Mouse (Mus musculus) heart, embryonic 16.5 days (tissue): ENCODE data around the gene Nbea. TPM values are rescaled to one million over a fixed set of nuclear protein-coding genes. Genes with fewer than 3 reads are reported as not detected.
"Not testable (repeated sequence)": the region's sequence is repeated elsewhere in the genome, so short reads cannot be mapped to it uniquely, and the experiment has no call there.

ENCODE experiments used
- ATAC-seq: fragments of 200-750 bp; cut with Nextera tagmentation; replicated peaks from 2 replicates; pipeline ENCODE4 v1.8.0; 2017; ENCODE audit warnings: moderate number of reproducible peaks; ENCODE audit not compliant: insufficient read depth, low FRiP score; ENCODE audit errors: extremely low read depth
- H3K27ac ChIP-seq: fragments of 300-500 bp; sonication (generic); 2 replicates; pipeline ENCODE4 v1.5.1; 2014; ENCODE audit warnings: mild to moderate bottlenecking, low read length, control low read depth, moderate library complexity
- H3K27me3 ChIP-seq: fragments of 300-500 bp; sonication (generic); 2 replicates; pipeline ENCODE4 v1.6.1; 2014; ENCODE audit warnings: low read length, mixed read lengths; ENCODE audit not compliant: control insufficient read depth, insufficient read depth
- H3K36me3 ChIP-seq: fragments of 300-500 bp; sonication (generic); 2 replicates; pipeline ENCODE4 v1.6.1; 2014; ENCODE audit not compliant: control insufficient read depth, insufficient read depth
- H3K4me1 ChIP-seq: fragments of 300-500 bp; sonication (generic); 2 replicates; pipeline ENCODE4 v1.6.1; 2014; ENCODE audit warnings: low read length, mixed read lengths; ENCODE audit not compliant: control insufficient read depth, insufficient read depth
- H3K4me2 ChIP-seq: fragments of 300-500 bp; sonication (generic); 2 replicates; pipeline ENCODE4 v1.6.1; 2014; ENCODE audit warnings: low read depth, mild to moderate bottlenecking, control low read depth, low read length
- H3K4me3 ChIP-seq: fragments of 300-500 bp; sonication (generic); 2 replicates; pipeline ENCODE4 v1.5.1; 2014; ENCODE audit warnings: mild to moderate bottlenecking, control low read depth, low read length
- H3K9ac ChIP-seq: fragments of 300-500 bp; sonication (generic); 2 replicates; pipeline ENCODE4 v1.6.1; 2014; ENCODE audit warnings: low read length, control low read depth
- H3K9me3 ChIP-seq: fragments of 300-500 bp; sonication (generic); replicated peaks from 2 replicates; pipeline ENCODE4 v1.6.1; 2016; ENCODE audit warnings: low read length; ENCODE audit not compliant: control insufficient read depth
- WGBS: fragments of 180-500 bp; shearing (Covaris S2); extraction: QIAGEN DNeasy Blood & Tissue Kit; methylation state at CpG from one replicate; pipeline ENCODE4 v1.1.7; 2014; 5-methylcytosine and 5-hydroxymethylcytosine counted together
- polyA plus RNA-seq: library from polyadenylated mRNA; unstranded; fragments of >200 nt; fragmentation: Nextera tagmentation; extraction: Ambion mirVana; gene quantifications from 2 replicates; pipeline ENCODE4 v1.2.1, GENCODE M21; 2015

The Nbea gene
- polyA plus RNA-seq, 1 experiment from 2014 or later, result 7.0 TPM

DNA sequence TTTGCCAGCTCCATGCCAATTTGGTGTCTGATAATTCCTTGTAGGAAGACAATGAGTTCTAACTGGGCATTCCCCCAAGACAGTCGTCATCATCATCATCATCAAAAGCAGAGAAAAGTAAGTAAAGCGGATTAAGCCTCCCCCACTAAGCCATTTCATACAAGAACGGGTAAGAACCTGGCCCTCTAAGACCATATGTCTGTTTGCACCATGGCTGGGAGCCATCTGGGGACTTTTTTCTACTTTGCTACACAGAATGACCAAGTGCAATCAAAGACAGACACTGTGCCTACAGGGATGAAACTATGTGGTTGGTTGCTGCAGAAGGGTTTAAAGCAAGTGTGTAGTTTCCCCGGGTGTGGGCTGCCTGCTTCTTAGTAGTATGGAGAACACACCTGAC is 535.2 kb downstream of the Nbea start:
- H3K36me3 ChIP-seq, result peaks cover 8% of the 10 kb centered on the region; the same call in 1 of the 2 replicates
- no peak overlapping the region for H3K9ac ChIP-seq
- H3K4me3 ChIP-seq, result no peak overlapping the region
- no peak overlapping the region for H3K27ac ChIP-seq
- no peak for ATAC-seq
- no peaks in the 10 kb centered on the region for H3K9me3 ChIP-seq
- no peaks in the 10 kb centered on the region for H3K27me3 ChIP-seq
- 78% methylated on average over 4 of the region's 4 CpGs for WGBS
- no peak overlapping the region for H3K4me2 ChIP-seq
- H3K4me1 ChIP-seq, result no peaks in the 10 kb centered on the region

DNA sequence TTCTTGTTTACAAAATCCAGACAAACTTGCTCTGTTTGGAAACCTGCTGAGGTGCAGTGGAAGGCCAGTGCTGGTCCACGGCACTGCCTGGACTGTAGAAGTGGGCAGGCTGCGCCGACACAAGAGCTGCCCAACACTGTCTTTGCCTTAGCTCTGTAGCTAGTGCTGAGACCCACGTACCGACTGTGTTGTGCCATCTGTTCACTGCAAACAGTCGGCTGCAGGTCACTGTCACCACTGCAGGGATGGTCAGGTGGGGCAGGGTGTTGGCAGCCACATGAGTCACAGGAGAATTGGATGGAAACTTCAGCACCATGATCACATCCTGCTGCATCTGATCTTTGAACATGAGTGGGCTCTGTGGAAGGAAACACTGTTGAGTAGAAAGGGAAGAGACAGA is 536.3 kb downstream of the Nbea start:
- Histone ChIP-seq H3K9ac (no peak overlapping the region), H3K9me3 (no peaks in the 10 kb centered on the region), H3K4me3 (no peak overlapping the region), H3K27me3 (no peaks in the 10 kb centered on the region), H3K36me3 (peaks cover 11% of the 10 kb centered on the region; the same call in 1 of the 2 replicates), H3K4me1 (no peaks in the 10 kb centered on the region), H3K27ac (no peak overlapping the region), H3K4me2 (no peak overlapping the region)
- no peak for ATAC-seq
- WGBS, result 80% methylated on average over 6 of the region's 6 CpGs

DNA sequence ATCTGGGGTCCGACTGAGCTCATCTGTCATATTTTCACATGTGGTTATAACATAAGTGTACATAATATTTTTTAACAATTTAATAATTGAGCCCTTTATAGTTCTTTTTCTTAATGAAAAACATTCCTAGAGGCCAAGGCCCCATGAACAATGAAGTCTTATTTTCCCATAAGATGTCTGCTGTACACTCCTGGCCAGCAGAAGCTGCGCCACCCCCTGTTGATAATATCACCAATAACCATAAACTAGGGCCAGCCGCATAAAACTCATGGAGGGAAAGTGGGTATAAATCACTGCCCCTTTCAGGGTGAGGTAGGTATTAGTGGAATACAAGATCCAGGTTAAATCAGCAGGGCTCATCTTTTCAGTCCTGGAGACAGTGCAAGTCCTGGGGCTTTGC is 537.1 kb downstream of the Nbea start:
- no peaks in the 10 kb centered on the region for H3K4me1 ChIP-seq
- no peak overlapping the region for H3K4me2 ChIP-seq
- H3K4me3 ChIP-seq, result no peak overlapping the region
- no peaks in the 10 kb centered on the region for H3K9me3 ChIP-seq
- ATAC-seq, result no peak
- WGBS, result 89% methylated on average over 3 of the region's 3 CpGs
- no peak overlapping the region for H3K9ac ChIP-seq
- peaks cover 11% of the 10 kb centered on the region; the same call in 1 of the 2 replicates for H3K36me3 ChIP-seq
- H3K27me3 ChIP-seq, result no peaks in the 10 kb centered on the region
- H3K27ac ChIP-seq, result no peak overlapping the region

DNA sequence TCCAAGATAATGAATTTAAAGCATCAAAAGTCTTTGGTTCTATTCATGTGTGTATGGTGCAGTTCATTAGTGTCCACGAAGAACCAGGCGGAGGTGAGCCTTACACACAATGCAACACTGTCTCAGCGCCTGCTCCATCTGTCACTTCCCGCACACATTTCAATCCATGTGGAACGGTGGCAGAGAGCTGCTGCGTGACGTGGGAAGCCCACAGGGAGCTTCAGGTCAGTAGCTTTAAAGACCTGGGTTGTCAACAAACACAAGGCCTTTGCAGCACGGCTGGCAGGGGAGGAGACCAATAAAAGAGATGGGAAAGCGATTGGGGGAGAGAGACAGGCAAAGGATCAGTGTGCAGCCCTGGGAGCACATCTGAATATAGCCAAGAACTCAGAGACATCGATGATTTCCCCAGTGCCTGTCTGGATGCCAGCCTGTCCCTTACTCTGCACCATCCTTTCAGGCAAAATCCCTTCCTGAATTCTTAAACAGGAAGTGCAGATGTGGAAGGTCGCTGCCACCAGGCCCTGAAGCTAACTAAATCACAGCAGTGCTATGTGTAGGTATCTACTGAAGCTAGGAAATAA is 539.4 kb downstream of the Nbea start:
- WGBS, result 81% methylated on average over 11 of the region's 11 CpGs
- ATAC-seq, result no peak
- Histone ChIP-seq H3K36me3 (peaks cover 11% of the 10 kb centered on the region; the same call in 1 of the 2 replicates), H3K4me3 (no peak overlapping the region), H3K27ac (no peak overlapping the region), H3K4me1 (no peaks in the 10 kb centered on the region), H3K9ac (no peak overlapping the region), H3K9me3 (no peaks in the 10 kb centered on the region), H3K27me3 (no peaks in the 10 kb centered on the region), H3K4me2 (no peak overlapping the region)

DNA sequence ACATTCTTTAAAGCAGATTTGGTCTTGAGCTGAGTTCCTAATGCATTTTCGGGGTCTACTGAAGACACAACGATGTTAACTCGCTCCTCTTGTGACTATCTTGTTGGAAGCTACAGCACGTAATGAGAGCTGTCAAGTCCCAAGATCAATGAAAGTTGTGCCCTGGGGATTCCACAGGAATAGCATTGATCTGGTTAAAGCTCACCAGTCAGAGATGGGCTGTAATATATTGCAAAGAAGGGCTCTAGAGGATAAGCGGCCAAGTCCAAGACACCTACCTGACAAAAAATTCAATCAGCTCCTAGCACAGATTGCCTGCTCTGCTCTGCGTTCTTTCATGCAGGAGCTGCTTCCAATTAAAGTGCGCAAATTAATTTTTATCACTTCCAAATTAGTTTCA is 545.8 kb downstream of the Nbea start:
- no peak overlapping the region for H3K9ac ChIP-seq
- no peaks in the 10 kb centered on the region for H3K4me1 ChIP-seq
- WGBS, result 84% methylated on average over 7 of the region's 7 CpGs
- no peak overlapping the region for H3K4me3 ChIP-seq
- no peaks in the 10 kb centered on the region for H3K9me3 ChIP-seq
- no peak overlapping the region for H3K4me2 ChIP-seq
- H3K27me3 ChIP-seq, result no peaks in the 10 kb centered on the region
- H3K36me3 ChIP-seq, result no peaks in the 10 kb centered on the region; the same call in 1 of the 2 replicates
- ATAC-seq, result no peak
- no peak overlapping the region for H3K27ac ChIP-seq

DNA sequence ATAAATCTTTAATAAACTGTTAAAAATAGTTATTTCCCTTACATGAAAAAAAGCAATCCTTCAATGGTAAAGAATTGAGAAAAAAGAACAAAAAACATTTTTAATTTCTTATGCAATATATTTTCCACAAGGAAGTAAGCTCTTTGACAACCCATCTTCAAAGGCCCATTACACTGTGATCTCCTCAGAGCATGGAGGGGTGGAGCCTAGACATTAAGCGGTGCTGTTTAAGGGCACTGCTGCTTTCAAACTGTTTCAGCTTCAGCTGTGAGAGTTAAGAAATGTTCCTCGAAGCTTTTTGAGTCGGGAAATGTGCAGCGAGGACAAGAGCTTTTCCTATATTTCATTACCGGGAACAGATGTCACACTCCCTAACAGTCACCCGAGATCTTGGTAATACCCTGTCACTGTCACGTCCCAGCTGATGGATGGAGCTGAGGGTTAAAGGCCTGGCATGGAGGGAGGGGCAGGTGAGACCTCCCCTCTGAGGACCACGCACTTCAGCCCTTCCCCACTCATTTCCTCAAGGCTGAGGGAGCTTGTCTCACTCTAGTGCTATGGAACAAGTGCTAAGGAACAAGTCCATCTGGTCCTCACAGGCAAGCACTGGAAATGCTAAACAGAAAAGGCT is 547.8 kb downstream of the Nbea start:
- WGBS, result 67% methylated on average over 8 of the region's 8 CpGs
- no peak for ATAC-seq

DNA sequence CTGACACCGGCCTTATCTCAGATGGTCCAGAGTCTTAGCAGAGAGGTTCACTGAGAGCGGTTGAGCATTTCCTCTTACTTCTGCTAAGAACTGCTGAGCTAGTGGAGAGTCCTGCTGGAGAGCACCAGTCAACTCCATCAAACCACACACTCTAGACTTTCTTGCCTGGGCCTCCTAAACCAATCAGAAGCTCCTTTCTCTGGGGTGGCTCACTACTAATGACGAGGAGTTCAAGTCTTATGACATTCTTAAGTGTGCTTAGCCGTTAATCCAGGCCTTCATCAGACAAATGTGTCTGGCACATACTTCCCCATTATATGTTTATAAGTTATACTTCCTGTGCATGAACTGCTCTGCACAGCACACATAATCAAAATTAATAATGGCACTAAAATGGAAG is 556.4 kb downstream of the Nbea start:
- H3K9ac ChIP-seq, result no peak overlapping the region

More for the DNA sequence above, 547.8 kb downstream of the Nbea start:
- no peaks in the 10 kb centered on the region; the same call in 1 of the 2 replicates for H3K36me3 ChIP-seq
- H3K9me3 ChIP-seq, result no peaks in the 10 kb centered on the region
- H3K27ac ChIP-seq, result no peak overlapping the region
- no peak overlapping the region for H3K4me2 ChIP-seq
- H3K9ac ChIP-seq, result no peak overlapping the region
- no peaks in the 10 kb centered on the region for H3K4me1 ChIP-seq
- no peak overlapping the region for H3K4me3 ChIP-seq
- no peaks in the 10 kb centered on the region for H3K27me3 ChIP-seq

DNA sequence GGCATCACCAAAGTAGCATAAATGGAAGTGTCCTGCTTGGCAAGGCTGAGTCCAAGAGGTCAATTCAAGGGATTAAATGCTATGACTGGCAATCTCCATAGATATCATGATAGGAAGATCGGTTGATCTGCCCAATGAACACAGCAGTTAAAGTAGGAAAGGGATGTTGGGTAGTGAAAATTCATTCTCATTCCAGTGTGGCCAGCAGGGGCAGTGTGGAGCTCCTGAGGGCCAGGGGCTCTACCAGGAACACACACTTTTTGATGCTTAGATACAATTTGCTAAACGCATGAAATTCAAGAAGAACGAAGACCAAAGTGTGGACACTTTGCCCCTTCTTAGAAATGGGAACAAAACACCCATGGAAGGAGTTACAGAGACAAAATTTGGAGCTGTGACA is 561.5 kb downstream of the Nbea start:
- H3K9me3 ChIP-seq, H3K27ac ChIP-seq, H3K27me3 ChIP-seq, H3K4me2 ChIP-seq, H3K9ac ChIP-seq, ATAC-seq, H3K4me1 ChIP-seq, H3K4me3 ChIP-seq, H3K36me3 ChIP-seq: not testable (repeated sequence)
- 86% methylated on average over 3 of the region's 3 CpGs for WGBS

More for the DNA sequence above, 556.4 kb downstream of the Nbea start:
- Histone ChIP-seq H3K9me3 (no peaks in the 10 kb centered on the region), H3K4me2 (no peak overlapping the region), H3K4me1 (no peaks in the 10 kb centered on the region), H3K4me3 (no peak overlapping the region), H3K36me3 (peaks cover 13% of the 10 kb centered on the region), H3K27ac (no peak overlapping the region), H3K27me3 (no peaks in the 10 kb centered on the region)
- 63% methylated on average over 4 of the region's 4 CpGs for WGBS
- no peak for ATAC-seq

DNA sequence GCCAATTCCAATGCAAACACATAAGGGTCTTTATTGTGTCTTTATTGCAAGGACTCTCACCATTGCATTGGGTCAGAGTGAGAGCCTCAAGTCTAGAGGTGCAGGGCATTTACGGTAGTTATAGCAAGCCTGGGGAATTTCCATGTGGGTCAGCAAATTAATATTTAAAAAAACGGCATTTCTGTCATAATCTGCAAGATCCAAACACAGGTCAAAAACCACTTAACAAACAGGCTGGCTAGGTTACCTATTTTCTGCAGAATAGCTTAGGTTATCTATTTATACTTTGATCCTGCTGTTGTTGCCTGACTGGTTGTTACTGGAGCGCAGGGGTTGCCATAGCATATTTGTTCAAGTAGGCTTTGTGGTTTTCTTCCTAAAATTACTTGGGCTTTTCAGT is 565.1 kb downstream of the Nbea start:
- ATAC-seq, result no peak
- Histone ChIP-seq H3K4me1 (no peaks in the 10 kb centered on the region), H3K4me3 (no peak overlapping the region), H3K27ac (no peak overlapping the region), H3K4me2 (no peak overlapping the region), H3K27me3 (no peaks in the 10 kb centered on the region), H3K9ac (no peak overlapping the region), H3K36me3 (no peaks in the 10 kb centered on the region), H3K9me3 (no peaks in the 10 kb centered on the region)
- 89% methylated on average over 3 of the region's 3 CpGs for WGBS
